Comparison of ENCODE assay signal across 8 mouse cellular contexts in the genomic region with DNA sequence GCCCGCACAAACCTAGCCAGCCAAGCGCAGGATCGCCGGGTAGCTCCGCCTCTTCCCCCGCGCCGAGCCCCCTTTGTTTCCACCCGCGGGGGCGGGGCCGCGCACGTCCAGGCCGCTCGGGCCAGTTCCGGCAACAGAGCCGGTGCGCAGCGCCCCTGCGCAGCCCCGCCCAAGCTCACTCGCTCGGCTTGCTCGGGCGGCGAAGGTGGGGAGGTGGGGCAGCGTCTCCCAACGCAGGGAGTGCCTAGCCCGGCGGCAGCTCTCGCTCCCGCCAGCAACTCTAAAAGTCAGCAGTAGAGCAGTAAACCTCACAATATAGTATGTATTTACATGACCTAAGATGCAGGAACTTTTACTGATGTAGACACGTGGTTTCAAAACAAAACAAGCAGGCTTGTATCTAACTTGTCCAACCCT.
DNase-seq lines count a peak whose midpoint lies in the region; ATAC-seq lines count a peak whose summit lies in the region.

No protein-coding gene starts in this region.

- intact Hi-C loops in left cerebral cortex, postnatal 10 days (cut with DNase I), result no loop called here

- peak; percentile 75 for ATAC-seq in inflammation-experienced regulatory T-cells, adult 6 months
- peak; percentile 87 for ATAC-seq in megakaryocyte-erythroid progenitor cell, adult 5-6 weeks (replicated peaks; ENCODE audit: low FRiP score, low TSS enrichment, poor library complexity, severe bottlenecking)

- DNase-seq in adipocyte (ENCODE audit: low spot score), result peak; percentile 90
- DNase-seq in embryo, embryonic 10 days (ENCODE audit: low spot score), result peak; percentile 94
- peak; percentile 93 for DNase-seq in gastrocnemius, postnatal 10 days
- DNase-seq in left cerebral cortex, postnatal 10 days (ENCODE audit: extremely low spot score in 1 of 2, low spot score in 2 of 2), result peak; percentile 86 to 98
- DNase-seq in right cerebral cortex, postnatal 25 days, result peak; percentile 93
- peak; percentile 94 to 96 for DNase-seq in urinary bladder, postnatal 4 days (ENCODE audit: low spot score in 2 of 2)

Comparison
In these comparisons a context has a peak if more than half of its experiments do, and no peak if none do; other contexts are left out.
1. Peak in every context shown above with its lines: DNase-seq and ATAC-seq.